Mouse (Mus musculus): ENCODE results near the gene Slc4a3. TPM values are rescaled to one million over a fixed set of nuclear protein-coding genes. Genes with fewer than 3 reads are reported as not detected.

Slc4a3 gene
- polyA plus RNA-seq, 1 experiment from 2014 or later, result 28.9 TPM

DNA sequence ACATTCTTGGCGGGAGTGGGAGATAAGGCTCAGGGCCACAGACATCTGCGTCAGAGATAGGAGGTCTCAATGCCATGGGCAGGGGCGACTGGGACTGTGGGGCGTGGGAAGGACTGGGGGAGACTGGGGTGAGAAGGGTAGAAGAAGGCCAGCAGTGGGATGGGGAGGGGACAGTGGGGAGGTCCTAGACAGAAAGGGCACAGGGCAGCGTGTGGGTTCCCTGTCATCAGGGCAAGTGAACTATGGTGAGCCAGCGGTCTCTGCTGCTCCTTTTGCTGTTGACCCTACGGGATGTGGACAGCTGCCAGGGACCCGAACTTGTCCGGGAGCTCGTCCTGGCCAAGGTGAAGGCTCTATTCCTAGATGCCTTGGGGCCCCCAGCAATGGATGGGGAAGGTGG is 39.1 kb upstream of the Slc4a3 start, which contains the start of gene Inha:
Gene Inha, plus strand, starts transcription at position 72 of the 400 bp plus-strand sequence.
- peak within 1 kb of the TSS; percentile 81 for H3K4me3 ChIP-seq
- no peaks in the 10 kb centered on the region for H3K27me3 ChIP-seq
- ATAC-seq (replicated peaks; ENCODE audit: insufficient number of reproducible peaks, insufficient read depth, low FRiP score, low read depth), result no peak
- WGBS, result 34% methylated on average over 10 of the region's 10 CpGs
- peak within 1 kb of the TSS; percentile 88 for H3K9ac ChIP-seq
- no peaks in the 10 kb centered on the region for H3K9me3 ChIP-seq (replicated peaks)
- peaks cover 14% of the 10 kb centered on the region; the same call in 1 of the 2 replicates for H3K36me3 ChIP-seq
- peak within 1 kb of the TSS; percentile 97 for H3K27ac ChIP-seq
- H3K4me1 ChIP-seq (replicated peaks), result peaks cover 68% of the 10 kb centered on the region
- H3K4me2 ChIP-seq, result peak within 1 kb of the TSS; percentile 86

DNA sequence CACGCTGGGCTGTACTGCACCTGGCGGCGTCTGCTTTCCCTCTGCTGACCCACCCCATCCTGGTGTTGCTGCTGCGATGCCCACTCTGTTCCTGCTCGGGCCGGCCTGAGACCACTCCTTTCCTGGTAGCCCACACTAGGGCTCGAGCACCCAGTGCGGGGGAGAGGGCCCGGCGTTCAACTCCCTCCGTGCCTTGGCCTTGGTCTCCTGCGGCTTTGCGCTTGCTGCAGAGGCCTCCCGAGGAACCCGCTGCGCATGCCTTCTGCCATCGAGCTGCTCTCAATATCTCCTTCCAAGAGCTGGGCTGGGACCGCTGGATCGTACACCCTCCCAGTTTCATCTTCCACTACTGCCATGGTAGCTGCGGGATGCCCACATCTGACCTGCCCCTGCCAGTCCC is 36.5 kb upstream of the Slc4a3 start:
- Histone ChIP-seq H3K4me3 (no peak overlapping the region), H3K27me3 (no peaks in the 10 kb centered on the region), H3K9me3 (replicated peaks) (no peaks in the 10 kb centered on the region), H3K4me2 (no peak overlapping the region), H3K9ac (no peak overlapping the region), H3K27ac (peak overlapping the region; percentile 94), H3K36me3 (no peaks in the 10 kb centered on the region), H3K4me1 (replicated peaks) (peaks cover 54% of the 10 kb centered on the region)
- WGBS, result 54% methylated on average over 20 of the region's 20 CpGs
- no peak for ATAC-seq (replicated peaks; ENCODE audit: insufficient number of reproducible peaks, insufficient read depth, low FRiP score, low read depth)

DNA sequence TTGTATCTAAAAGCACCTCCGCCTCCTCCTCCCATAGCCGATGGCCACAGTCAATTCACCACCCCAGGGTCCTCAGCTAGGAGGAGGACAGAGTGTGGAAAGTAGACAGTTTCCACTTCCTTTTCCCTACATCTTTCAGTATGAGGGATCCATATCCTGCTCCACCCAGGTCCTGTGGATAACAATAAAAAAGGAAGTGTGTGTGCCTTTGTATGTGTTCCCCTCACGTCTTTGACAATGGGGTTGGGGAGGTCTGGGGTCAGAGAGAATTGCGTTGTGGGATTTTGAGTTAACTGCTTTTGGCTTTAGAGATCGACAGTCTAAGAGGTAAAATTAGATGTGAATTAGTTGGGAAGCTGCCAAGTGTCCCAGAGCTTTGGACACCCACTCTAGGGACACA is 35.9 kb upstream of the Slc4a3 start:
- Histone ChIP-seq H3K9me3 (replicated peaks) (no peaks in the 10 kb centered on the region), H3K27me3 (no peaks in the 10 kb centered on the region), H3K4me3 (no peak overlapping the region), H3K36me3 (no peaks in the 10 kb centered on the region), H3K9ac (no peak overlapping the region), H3K27ac (peak overlapping the region; percentile 94), H3K4me2 (no peak overlapping the region), H3K4me1 (replicated peaks) (peaks cover 56% of the 10 kb centered on the region)
- WGBS, result 43% methylated on average over 5 of the region's 5 CpGs
- no peak for ATAC-seq (replicated peaks; ENCODE audit: insufficient number of reproducible peaks, insufficient read depth, low FRiP score, low read depth)

DNA sequence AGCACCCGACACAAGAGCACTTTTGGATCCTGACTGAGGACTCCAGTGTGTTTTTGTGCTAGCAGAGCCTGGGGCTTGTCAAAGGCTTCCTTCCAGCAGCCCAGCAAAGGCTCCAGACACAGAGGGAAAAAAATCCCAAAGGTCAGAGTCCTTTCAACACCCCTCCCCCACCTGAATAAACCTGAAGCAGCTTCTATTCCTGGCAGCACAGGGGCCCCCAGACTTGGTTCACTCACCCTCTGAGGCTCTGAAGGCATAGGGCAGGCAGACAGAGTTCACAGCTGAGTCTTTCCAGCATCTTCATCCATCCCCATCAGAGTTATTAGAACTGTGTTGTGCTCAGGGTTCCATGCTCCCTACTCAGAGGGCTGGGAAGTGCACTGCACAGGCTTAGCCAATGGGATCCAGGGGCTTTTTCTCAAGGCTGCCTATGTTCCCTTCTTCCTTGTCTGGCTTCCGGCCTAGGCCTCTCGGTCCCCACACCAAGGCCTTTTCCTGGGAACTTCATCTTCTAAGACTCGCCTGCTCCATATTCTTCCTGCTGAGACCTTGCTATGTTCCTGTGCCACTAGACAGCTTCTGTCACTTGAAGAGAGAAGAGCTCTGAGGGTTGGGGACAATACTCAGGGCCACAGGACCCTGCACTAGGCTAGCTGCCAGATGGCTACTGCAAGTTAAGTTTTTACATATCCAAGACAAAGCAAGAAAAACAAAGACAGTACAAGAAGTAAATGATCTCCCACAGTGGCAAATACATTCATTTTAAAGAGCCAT is 34.4 kb upstream of the Slc4a3 start:
- Histone ChIP-seq H3K4me1 (replicated peaks) (peaks cover 59% of the 10 kb centered on the region), H3K27ac (peak overlapping the region; percentile 94), H3K4me2 (0 out of 2 replicates have a peak overlapping the region, but pooled peaks have one; percentile 5), H3K9me3 (replicated peaks) (no peaks in the 10 kb centered on the region), H3K27me3 (no peaks in the 10 kb centered on the region), H3K9ac (no peak overlapping the region; the same call in 1 of the 2 replicates), H3K4me3 (no peak overlapping the region), H3K36me3 (no peaks in the 10 kb centered on the region)
- WGBS, result 23% methylated on average over 4 of the region's 4 CpGs
- peak; percentile 42; the same call in 1 of the 2 replicates for ATAC-seq (replicated peaks; ENCODE audit: insufficient number of reproducible peaks, insufficient read depth, low FRiP score, low read depth)

DNA sequence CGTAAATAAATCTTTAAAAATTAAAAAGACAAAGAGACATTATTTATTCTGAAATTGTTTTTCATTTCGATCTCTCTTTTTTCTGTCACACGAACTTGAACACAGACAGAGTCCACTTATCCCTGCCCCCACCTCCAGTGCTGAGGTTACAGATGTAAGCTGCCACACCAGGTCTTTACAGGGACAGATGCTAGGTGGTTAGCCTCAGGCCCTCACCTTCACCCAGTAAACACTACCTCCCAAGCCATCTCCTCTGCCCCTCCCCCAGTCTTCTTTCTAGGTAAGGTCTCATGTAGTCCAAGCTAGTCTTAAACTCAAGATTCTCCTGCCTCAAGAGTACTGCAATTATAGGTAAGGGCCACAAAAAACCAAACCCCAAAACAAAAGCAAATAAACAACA is 33.5 kb upstream of the Slc4a3 start:
- Histone ChIP-seq H3K9ac (no peak overlapping the region), H3K4me3 (no peak overlapping the region), H3K36me3 (no peaks in the 10 kb centered on the region), H3K4me2 (no peak overlapping the region), H3K4me1 (replicated peaks) (peaks cover 57% of the 10 kb centered on the region), H3K9me3 (replicated peaks) (no peaks in the 10 kb centered on the region), H3K27ac (peak overlapping the region; percentile 94), H3K27me3 (no peaks in the 10 kb centered on the region)
- WGBS, result 90% methylated on average over 3 of the region's 3 CpGs
- ATAC-seq (replicated peaks; ENCODE audit: insufficient number of reproducible peaks, insufficient read depth, low FRiP score, low read depth), result no peak

DNA sequence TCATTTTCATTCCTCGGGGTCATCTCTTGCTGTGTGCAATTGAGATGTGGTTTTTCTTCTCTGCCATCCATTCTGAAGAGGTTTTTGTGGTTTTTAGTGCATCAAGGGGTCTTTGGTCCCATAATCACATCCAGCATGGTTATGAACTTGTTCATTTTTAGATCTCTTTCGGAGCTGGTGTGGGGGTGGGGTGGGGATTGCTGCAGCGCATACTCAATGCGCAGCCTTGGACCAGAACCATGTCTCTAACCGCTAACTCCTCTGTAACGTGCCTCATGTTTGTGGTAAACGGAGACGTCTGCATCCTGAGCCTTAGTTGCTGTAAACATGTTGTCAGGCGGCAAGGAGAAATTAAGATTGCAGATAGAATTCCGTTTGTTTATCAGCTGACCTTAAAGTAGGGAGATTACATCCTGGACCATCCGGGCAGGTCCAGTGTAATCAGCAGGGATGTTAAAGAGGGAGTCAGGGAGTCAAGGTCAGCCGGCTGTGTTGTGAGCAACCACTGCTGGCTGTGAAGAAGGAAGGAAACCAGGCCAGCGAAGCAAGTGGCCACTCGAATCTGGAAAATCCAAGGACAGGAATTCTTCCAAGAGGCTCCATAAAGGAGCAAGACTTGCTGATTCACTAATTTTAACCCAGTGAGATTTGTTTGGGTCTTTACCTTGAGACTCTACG is 29.2 kb upstream of the Slc4a3 start:
- Histone ChIP-seq H3K27me3 (no peaks in the 10 kb centered on the region), H3K4me1 (replicated peaks) (peaks cover 47% of the 10 kb centered on the region), H3K4me2 (no peak overlapping the region), H3K9me3 (replicated peaks) (no peaks in the 10 kb centered on the region), H3K36me3 (no peaks in the 10 kb centered on the region), H3K4me3 (no peak overlapping the region), H3K27ac (peak overlapping the region; percentile 52), H3K9ac (no peak overlapping the region)
- 46% methylated on average over 15 of the region's 15 CpGs for WGBS
- ATAC-seq (replicated peaks; ENCODE audit: insufficient number of reproducible peaks, insufficient read depth, low FRiP score, low read depth), result no peak

DNA sequence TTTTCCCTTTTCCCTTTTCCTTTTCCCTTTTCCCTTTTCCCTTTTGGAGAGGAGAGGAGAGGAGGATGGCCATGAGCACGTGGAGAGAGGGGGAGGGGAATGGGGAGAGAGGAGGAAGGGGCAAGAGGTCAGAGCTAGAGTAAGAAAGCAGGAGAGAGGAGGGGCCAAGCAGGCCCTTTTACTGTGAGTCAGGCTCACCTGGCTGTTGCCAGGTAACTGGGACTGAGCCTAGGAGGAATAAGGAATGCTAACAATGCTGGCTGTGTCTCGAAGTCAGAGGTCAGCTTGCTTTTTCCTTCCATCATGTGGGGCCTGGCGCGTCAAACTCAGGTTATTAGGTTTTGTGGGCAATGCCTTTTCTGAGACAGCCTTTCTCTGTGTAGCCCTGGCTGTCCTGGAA is 28.1 kb upstream of the Slc4a3 start:
- H3K4me1 ChIP-seq (replicated peaks), result peaks cover 50% of the 10 kb centered on the region
- 67% methylated on average over 4 of the region's 4 CpGs for WGBS
- no peak for ATAC-seq (replicated peaks; ENCODE audit: insufficient number of reproducible peaks, insufficient read depth, low FRiP score, low read depth)

DNA sequence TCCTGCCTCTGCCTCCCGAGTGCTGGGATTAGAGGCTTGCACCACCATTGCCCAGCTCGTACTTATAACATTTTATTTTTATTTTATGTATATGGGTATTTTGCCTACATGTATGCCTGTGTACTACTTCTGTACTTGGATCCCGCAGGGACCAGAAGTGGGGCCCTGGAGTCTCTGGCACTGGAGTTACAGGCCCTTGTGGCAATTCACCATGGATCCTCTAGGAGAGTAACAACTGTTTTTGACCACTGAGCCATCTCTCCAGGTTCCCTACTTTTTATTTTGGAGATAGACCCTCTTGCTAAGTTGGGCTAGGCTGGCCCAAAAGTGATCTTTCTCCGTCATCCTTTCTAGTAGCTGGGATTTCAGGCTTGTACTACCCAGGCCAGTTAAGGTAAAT is 27.6 kb upstream of the Slc4a3 start:
- 94% methylated on average over 4 of the region's 4 CpGs for WGBS
- no peaks in the 10 kb centered on the region for H3K9me3 ChIP-seq (replicated peaks)
- H3K4me3 ChIP-seq, result no peak overlapping the region
- no peak overlapping the region for H3K9ac ChIP-seq
- peaks cover 47% of the 10 kb centered on the region for H3K4me1 ChIP-seq (replicated peaks)
- no peaks in the 10 kb centered on the region for H3K27me3 ChIP-seq
- no peaks in the 10 kb centered on the region for H3K36me3 ChIP-seq
- H3K27ac ChIP-seq, result peak overlapping the region; percentile 98; the same call in 1 of the 2 replicates
- ATAC-seq (replicated peaks; ENCODE audit: insufficient number of reproducible peaks, insufficient read depth, low FRiP score, low read depth), result no peak
- H3K4me2 ChIP-seq, result no peak overlapping the region

More for the DNA sequence above, 28.1 kb upstream of the Slc4a3 start:
- Histone ChIP-seq H3K27me3 (no peaks in the 10 kb centered on the region), H3K9me3 (replicated peaks) (no peaks in the 10 kb centered on the region), H3K9ac (no peak overlapping the region), H3K4me2 (no peak overlapping the region), H3K27ac (peak overlapping the region; percentile 37; the same call in 1 of the 2 replicates), H3K36me3 (no peaks in the 10 kb centered on the region), H3K4me3 (no peak overlapping the region)

DNA sequence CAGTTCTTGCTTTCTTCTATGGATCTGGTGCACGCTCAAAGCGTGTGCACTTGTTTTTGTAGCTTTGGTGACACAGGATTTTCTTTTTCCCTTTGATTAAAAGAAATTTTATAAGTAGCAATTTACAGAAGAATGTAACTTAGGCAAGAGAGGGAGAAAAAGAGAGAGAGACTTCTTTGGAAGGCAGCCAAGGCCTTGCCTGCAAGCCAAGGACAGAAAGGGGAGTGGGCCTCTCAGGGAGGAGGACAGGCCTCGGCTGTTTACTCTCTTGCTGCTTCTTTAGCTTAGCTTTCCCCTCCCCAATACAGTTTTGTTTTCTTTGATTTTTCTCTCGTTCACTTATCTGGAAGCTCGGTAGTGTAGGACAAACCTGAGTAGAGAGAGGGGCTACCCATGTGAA is 26.5 kb upstream of the Slc4a3 start:
- ATAC-seq (replicated peaks; ENCODE audit: insufficient number of reproducible peaks, insufficient read depth, low FRiP score, low read depth), result no peak
- no peak overlapping the region for H3K4me3 ChIP-seq
- no peak overlapping the region for H3K9ac ChIP-seq
- no peaks in the 10 kb centered on the region for H3K9me3 ChIP-seq (replicated peaks)
- H3K4me2 ChIP-seq, result no peak overlapping the region
- peaks cover 47% of the 10 kb centered on the region for H3K4me1 ChIP-seq (replicated peaks)
- H3K36me3 ChIP-seq, result no peaks in the 10 kb centered on the region
- 38% methylated on average over 5 of the region's 5 CpGs for WGBS
- H3K27ac ChIP-seq, result peak overlapping the region; percentile 98
- H3K27me3 ChIP-seq, result no peaks in the 10 kb centered on the region

DNA sequence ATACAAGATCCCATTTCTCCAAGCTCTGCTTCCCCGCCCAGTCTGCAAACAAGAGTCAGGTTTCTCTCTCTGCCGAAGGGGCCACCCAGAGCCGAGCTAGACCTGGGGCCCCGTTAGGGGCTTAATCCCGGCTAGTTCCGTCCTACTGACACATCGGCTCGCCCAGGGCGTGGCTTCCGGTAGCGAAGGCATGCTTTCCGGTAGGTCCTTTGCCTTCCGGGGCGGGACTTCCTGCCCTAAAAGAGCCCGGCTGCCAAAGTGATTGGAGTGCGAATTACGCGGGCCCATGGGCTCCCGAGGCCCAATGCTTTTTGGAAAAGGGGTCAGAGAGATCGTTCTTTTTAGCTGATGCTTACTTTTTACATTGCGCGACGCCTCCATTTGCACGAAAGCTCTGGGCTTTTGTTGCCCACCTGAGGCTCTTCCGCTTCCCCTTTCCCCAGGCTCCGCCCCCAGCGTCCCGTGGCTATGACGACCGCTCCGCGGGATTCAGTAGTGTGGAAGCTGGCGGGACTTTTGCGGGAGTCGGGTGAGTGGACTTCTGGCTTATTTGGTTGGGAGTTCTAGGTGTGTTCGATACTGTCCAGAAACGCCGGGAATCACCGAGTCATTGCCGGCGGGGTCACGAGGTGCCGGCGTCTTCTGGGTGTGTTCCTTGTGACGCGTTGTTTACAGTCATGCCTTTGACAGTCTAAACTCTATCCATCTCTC is 24.6 kb upstream of the Slc4a3 start, which contains the start of gene Stk11ip:
Gene Stk11ip, plus strand, starts transcription at position 209 of the 711 bp plus-strand sequence.
- H3K27ac ChIP-seq, result peak within 1 kb of the TSS; percentile 98
- no peaks in the 10 kb centered on the region for H3K9me3 ChIP-seq (replicated peaks)
- peak; percentile 95 for ATAC-seq (replicated peaks; ENCODE audit: insufficient number of reproducible peaks, insufficient read depth, low FRiP score, low read depth)
- H3K9ac ChIP-seq, result peak within 1 kb of the TSS; percentile 42
- peaks cover 39% of the 10 kb centered on the region for H3K4me1 ChIP-seq (replicated peaks)
- H3K4me3 ChIP-seq, result peak within 1 kb of the TSS; percentile 62
- peaks cover 11% of the 10 kb centered on the region; the same call in 1 of the 2 replicates for H3K36me3 ChIP-seq
- no peaks in the 10 kb centered on the region for H3K27me3 ChIP-seq
- peak within 1 kb of the TSS; percentile 68 for H3K4me2 ChIP-seq
- WGBS, result under 1% methylated on average over 46 of the region's 46 CpGs

DNA sequence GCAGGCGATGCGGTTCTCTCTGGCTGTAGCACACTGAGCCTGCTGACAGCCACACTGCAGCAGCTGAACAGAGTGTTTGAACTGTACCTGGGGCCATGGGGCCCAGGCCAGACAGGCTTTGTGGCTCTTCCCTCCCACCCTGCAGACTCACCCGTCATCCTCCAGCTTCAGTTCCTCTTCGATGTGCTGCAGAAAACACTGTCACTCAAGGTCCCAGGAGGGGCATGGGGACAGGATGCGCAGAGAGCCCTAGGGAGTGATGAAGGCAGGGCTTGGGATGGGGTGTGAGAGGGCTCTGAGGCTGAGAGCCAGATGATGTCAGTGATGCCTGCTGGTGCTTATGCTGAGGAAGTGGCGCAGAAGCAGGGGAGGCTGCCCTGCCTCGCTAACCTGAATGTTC is 21.4 kb upstream of the Slc4a3 start:
- H3K27ac ChIP-seq, result no peak overlapping the region
- 83% methylated on average over 7 of the region's 7 CpGs for WGBS
- no peak for ATAC-seq (replicated peaks; ENCODE audit: insufficient number of reproducible peaks, insufficient read depth, low FRiP score, low read depth)
- peaks cover 38% of the 10 kb centered on the region for H3K36me3 ChIP-seq
- no peak overlapping the region for H3K9ac ChIP-seq
- no peaks in the 10 kb centered on the region for H3K9me3 ChIP-seq (replicated peaks)
- no peak overlapping the region for H3K4me3 ChIP-seq
- H3K4me1 ChIP-seq (replicated peaks), result peaks cover 21% of the 10 kb centered on the region
- H3K27me3 ChIP-seq, result no peaks in the 10 kb centered on the region
- H3K4me2 ChIP-seq, result no peak overlapping the region

All from heart, embryonic 15.5 days (tissue).